Mouse (Mus musculus): ENCODE data around the gene Fam92b. TPM values are rescaled to one million over a fixed set of nuclear protein-coding genes. Genes with fewer than 3 reads are reported as not detected.

The Fam92b gene
- 0.78 and 0.93 TPM in 2 replicates for polyA plus RNA-seq (2015; fragmentation: Nextera tagmentation; extraction: Ambion mirVana)

DNA sequence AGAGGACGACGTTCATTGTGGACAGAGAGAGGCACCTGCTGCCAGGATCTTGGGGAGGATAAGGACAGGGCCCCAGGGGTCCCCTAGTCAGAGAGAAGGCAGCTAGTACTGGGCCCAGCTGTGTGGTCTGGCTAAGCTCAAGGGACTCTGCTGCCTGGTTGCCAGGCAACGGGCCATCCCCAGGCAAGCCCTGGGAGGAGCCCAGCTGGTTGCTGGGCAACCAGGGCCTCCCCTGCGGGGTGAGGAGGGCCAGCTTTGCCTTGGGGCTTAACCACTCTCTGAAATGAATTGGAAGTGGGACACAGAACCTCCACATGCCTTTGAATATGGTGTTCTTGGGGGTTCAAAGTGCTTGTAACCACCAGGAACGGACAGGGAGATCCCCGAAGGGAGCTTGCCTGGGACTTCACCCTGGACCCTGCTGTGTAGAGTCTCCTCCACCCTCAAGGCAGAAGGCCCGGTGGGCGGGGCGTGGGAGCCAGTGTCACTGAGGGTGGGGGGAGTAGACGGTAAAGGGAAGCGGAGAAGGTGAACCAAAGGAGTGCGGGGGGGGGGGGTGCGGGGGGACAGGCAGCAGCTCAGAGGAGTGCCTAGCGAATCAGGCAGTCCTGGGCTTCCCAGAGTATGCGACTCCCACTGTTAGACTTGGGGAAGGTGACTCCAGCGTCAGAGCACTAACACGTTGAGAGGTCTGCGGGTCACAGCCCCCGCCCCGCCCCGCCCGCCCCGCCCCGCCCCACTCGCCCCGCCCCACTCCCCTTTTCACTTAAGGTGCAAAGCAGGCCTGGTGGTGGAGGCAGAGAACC, at the start of gene Fam92b:
Fam92b (minus strand) TSS at position 149 of the 806 bp plus-strand sequence.
- Histone ChIP-seq H3K4me2 (replicated peaks) (peak within 1 kb of the TSS; percentile 54), H3K9me3 (no peaks in the 10 kb centered on the region), H3K4me1 (replicated peaks) (peaks cover 29% of the 10 kb centered on the region), H3K36me3 (no peaks in the 10 kb centered on the region), H3K9ac (0 out of 2 replicates have a peak within 1 kb of the TSS, but pooled peaks have one; percentile 17), H3K27ac (peak within 1 kb of the TSS; percentile 66), H3K27me3 (replicated peaks) (peaks cover 13% of the 10 kb centered on the region; the same call in 1 of the 2 replicates), H3K4me3 (replicated peaks) (no peak within 1 kb of the TSS)
- peak; percentile 89 for ATAC-seq
- WGBS = 1% methylated on average over 24 of the region's 26 CpGs

DNA sequence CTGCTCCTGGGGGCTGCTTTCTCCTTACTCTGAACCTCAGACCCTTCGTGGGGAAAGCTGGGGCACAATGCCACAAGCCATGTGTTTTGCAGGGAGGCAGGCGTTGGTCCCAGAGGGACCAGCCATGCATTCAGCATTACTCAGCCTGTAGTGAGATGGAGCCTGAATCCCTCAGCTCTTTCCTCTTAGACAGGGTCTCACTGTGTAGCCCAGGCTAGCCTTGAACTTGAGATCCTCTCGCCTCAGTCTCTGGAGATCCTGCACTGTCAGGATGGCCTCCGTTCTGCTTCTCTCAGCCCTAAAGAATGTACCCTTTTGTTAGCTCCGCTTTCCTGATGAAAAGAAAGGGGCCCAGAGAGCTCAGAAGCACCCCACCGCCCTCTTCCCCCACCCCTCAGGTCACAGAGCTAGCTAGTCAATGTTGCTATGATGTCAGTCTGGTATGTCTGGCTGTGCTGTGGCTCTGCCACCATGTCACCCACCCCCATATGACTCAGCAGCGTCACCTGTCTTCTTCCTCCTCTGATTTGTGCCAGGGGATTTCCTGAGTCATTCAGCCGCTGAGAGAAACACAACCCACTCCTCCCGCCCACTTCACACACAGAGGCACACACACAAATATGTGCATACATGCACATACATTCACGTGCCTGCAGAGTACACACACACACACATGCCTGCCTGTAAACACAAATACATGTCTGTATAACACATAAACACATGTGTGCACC, 48.3 kb upstream of the Fam92b start:
- Histone ChIP-seq H3K4me1 (replicated peaks) (peaks cover 50% of the 10 kb centered on the region), H3K9ac (no peak overlapping the region), H3K27me3 (replicated peaks) (peaks cover 11% of the 10 kb centered on the region; the same call in 1 of the 2 replicates), H3K4me3 (replicated peaks) (no peak overlapping the region), H3K9me3 (no peaks in the 10 kb centered on the region), H3K27ac (no peak overlapping the region), H3K36me3 (no peaks in the 10 kb centered on the region), H3K4me2 (replicated peaks) (no peak overlapping the region)
- 57% methylated on average over 10 of the region's 10 CpGs for WGBS
- no peak for ATAC-seq

- H3K9me3 ChIP-seq = no peaks in the 10 kb centered on the region
- peaks cover 10% of the 10 kb centered on the region; the same call in 1 of the 2 replicates for H3K27me3 ChIP-seq (replicated peaks)
- H3K4me2 ChIP-seq (replicated peaks) = no peak overlapping the region
- H3K4me3 ChIP-seq (replicated peaks) = no peak overlapping the region
- no peak for ATAC-seq
- H3K36me3 ChIP-seq = no peaks in the 10 kb centered on the region
- WGBS = 53% methylated on average over 11 of the region's 11 CpGs
- H3K9ac ChIP-seq = no peak overlapping the region
- H3K27ac ChIP-seq = no peak overlapping the region
- peaks cover 42% of the 10 kb centered on the region for H3K4me1 ChIP-seq (replicated peaks)
Measured at GRCm38 (mm10) chr8:120224521-120225420, 47.5 kb upstream of the Fam92b start.

GRCm38 (mm10) chr8:120222548-120222947, 45.3 kb upstream of the Fam92b start:
- 38% methylated on average over 11 of the region's 11 CpGs for WGBS
- Histone ChIP-seq H3K9me3 (no peaks in the 10 kb centered on the region), H3K9ac (no peak overlapping the region; the same call in 1 of the 2 replicates), H3K27ac (no peak overlapping the region), H3K4me2 (replicated peaks) (no peak overlapping the region), H3K36me3 (no peaks in the 10 kb centered on the region), H3K4me1 (replicated peaks) (peaks cover 34% of the 10 kb centered on the region), H3K27me3 (replicated peaks) (no peaks in the 10 kb centered on the region), H3K4me3 (replicated peaks) (no peak overlapping the region)
- no peak for ATAC-seq

GRCm38 (mm10) chr8:120216855-120217830, 39.9 kb upstream of the Fam92b start:
- Histone ChIP-seq H3K4me3 (replicated peaks) (no peak overlapping the region), H3K9me3 (no peaks in the 10 kb centered on the region), H3K27me3 (replicated peaks) (no peaks in the 10 kb centered on the region), H3K27ac (peak overlapping the region; percentile 80), H3K36me3 (no peaks in the 10 kb centered on the region), H3K4me2 (replicated peaks) (no peak overlapping the region), H3K4me1 (replicated peaks) (peaks cover 28% of the 10 kb centered on the region), H3K9ac (no peak overlapping the region)
- ATAC-seq = peak; percentile 86
- 22% methylated on average over 13 of the region's 13 CpGs for WGBS

- Histone ChIP-seq H3K36me3 (no peaks in the 10 kb centered on the region), H3K4me1 (replicated peaks) (peaks cover 37% of the 10 kb centered on the region), H3K4me2 (replicated peaks) (no peak overlapping the region), H3K4me3 (replicated peaks) (no peak overlapping the region), H3K9ac (no peak overlapping the region), H3K27me3 (replicated peaks) (no peaks in the 10 kb centered on the region), H3K27ac (peak overlapping the region; percentile 36), H3K9me3 (no peaks in the 10 kb centered on the region)
- WGBS = 54% methylated on average over 7 of the region's 7 CpGs
- no peak for ATAC-seq
Measured at GRCm38 (mm10) chr8:120215416-120216141, 38.3 kb upstream of the Fam92b start.

DNA sequence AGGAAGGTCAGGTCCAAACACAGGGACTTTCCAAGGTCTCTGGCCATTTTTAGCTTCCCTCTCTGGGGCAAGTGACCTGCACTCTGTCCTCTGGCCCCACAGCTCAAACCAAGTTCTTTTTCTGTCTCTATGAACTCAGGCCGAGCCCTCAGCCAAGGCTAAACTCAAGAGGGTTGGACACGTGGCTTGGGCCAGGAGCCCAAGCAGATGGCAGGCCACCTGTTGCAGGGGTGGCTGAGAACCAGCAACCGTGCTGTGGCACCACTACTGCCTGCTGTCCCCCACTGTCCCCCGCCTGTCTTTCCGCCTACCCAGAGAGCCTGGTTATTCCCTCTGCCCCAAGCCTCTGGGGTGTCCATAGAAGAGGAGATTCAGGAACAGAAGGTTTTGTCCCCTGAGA, 36.7 kb upstream of the Fam92b start:
- H3K4me2 ChIP-seq (replicated peaks) = no peak overlapping the region
- 69% methylated on average over 5 of the region's 5 CpGs for WGBS
- no peak overlapping the region for H3K27ac ChIP-seq
- H3K9me3 ChIP-seq = no peaks in the 10 kb centered on the region
- ATAC-seq = no peak
- no peak overlapping the region for H3K4me3 ChIP-seq (replicated peaks)
- peaks cover 39% of the 10 kb centered on the region for H3K4me1 ChIP-seq (replicated peaks)
- no peak overlapping the region for H3K9ac ChIP-seq
- H3K36me3 ChIP-seq = no peaks in the 10 kb centered on the region
- no peaks in the 10 kb centered on the region for H3K27me3 ChIP-seq (replicated peaks)

DNA sequence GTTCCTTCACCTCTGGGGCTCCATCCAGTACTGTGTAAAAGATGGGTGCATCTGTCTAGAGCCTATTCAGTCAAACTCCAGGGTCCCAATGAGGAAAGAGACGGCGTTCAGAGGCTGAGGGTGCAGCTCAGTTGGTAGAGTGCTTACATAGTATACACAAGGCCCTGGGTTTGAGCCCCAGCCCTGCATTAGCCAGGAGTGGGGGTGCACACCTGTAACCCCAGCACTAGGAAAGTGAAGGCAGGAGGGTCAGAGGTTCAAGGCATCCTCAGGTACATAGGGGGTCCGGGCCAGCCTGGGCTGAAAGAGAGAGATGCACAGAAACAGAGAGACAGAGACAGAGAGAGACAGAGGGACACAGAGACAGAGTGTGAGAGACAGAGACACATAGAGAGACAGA, 36.0 kb upstream of the Fam92b start:
- Histone ChIP-seq H3K27me3 (replicated peaks) (no peaks in the 10 kb centered on the region), H3K36me3 (no peaks in the 10 kb centered on the region), H3K4me2 (replicated peaks) (no peak overlapping the region), H3K4me1 (replicated peaks) (peaks cover 41% of the 10 kb centered on the region), H3K27ac (no peak overlapping the region), H3K9ac (no peak overlapping the region), H3K9me3 (no peaks in the 10 kb centered on the region), H3K4me3 (replicated peaks) (no peak overlapping the region)
- WGBS = 85% methylated on average over 3 of the region's 3 CpGs
- no peak for ATAC-seq

DNA sequence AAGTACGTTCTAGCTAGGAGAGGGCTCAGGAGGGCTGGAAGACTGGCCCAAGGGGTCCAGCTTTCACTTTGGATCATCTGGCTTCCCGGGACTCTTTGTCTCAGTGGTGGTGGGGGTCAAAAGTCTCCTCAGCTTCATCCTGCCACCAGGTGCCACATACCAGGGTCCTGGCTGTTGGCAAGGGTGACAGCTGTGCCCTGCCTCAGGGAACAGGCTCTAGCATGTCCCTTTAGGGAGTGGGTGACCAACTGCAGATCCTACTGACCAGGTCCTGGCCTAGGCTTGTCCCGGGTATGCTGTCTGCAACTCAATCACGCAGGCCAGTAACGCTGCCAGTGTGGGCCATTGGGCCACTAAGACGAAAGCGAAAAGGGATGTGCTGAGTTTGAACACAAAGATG, 35.3 kb upstream of the Fam92b start:
- Histone ChIP-seq H3K27ac (no peak overlapping the region), H3K9me3 (no peaks in the 10 kb centered on the region), H3K4me2 (replicated peaks) (no peak overlapping the region), H3K9ac (no peak overlapping the region), H3K36me3 (no peaks in the 10 kb centered on the region), H3K4me1 (replicated peaks) (peaks cover 42% of the 10 kb centered on the region), H3K4me3 (replicated peaks) (no peak overlapping the region), H3K27me3 (replicated peaks) (no peaks in the 10 kb centered on the region)
- 89% methylated on average over 7 of the region's 7 CpGs for WGBS
- ATAC-seq = no peak

DNA sequence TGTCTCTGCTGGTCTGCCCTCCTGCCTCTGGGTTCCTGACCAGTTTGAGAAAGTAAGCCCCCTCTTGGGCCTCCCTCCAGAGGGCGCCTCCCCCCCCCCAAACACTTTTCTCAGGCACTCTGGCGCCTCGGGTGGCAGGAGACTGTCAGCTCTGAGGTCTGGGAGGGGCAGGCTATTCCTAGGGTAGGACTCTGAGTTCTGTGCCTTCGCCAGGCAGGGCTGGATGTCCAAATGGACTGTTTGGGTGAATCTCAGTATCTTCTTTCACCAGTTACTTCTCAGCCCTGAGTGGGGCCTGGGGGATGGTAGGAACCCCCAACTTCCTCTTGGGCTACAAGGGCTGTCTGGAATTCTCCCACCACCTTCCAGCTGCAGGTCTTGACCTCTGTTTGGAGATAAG, 34.1 kb upstream of the Fam92b start:
- 0 out of 2 replicates have a peak overlapping the region, but pooled peaks have one; percentile 8 for H3K9ac ChIP-seq
- H3K4me3 ChIP-seq (replicated peaks) = no peak overlapping the region
- H3K36me3 ChIP-seq = no peaks in the 10 kb centered on the region
- 0 out of 2 replicates have a peak overlapping the region, but pooled peaks have one; percentile 27 for H3K27ac ChIP-seq
- H3K4me2 ChIP-seq (replicated peaks) = no peak overlapping the region
- ATAC-seq = 0 out of 2 replicates have a peak, but pooled peaks have one; percentile 10
- no peaks in the 10 kb centered on the region for H3K9me3 ChIP-seq
- WGBS = 17% methylated on average over 4 of the region's 4 CpGs
- H3K27me3 ChIP-seq (replicated peaks) = no peaks in the 10 kb centered on the region
- H3K4me1 ChIP-seq (replicated peaks) = peaks cover 31% of the 10 kb centered on the region
